Mouse (Mus musculus) heart, adult 2 months (tissue): Measurements from ENCODE around the gene Dsel. TPM values are rescaled to one million over a fixed set of nuclear protein-coding genes. Genes with fewer than 3 reads are reported as not detected.

Experiments used
- DNase-seq, 2 experiments: peaks; one replicate each; pipeline ENCODE4 v3.0.0; 2021
- H3K27ac ChIP-seq: fragments of 200-600 bp; 2 replicates; pipeline ENCODE4 v1.8.1; 2022
- H3K27me3 ChIP-seq: fragments of 200-500 bp; 2 replicates; pipeline ENCODE4 v1.6.1; 2012; ENCODE audit warnings: mild to moderate bottlenecking, low read length, inconsistent platforms, mixed read lengths; ENCODE audit not compliant: control insufficient read depth, insufficient read depth
- H3K36me3 ChIP-seq: fragments of 200-500 bp; 2 replicates; pipeline ENCODE4 v1.6.1; 2012; ENCODE audit warnings: low read length, inconsistent platforms; ENCODE audit not compliant: control insufficient read depth, insufficient read depth
- H3K4me1 ChIP-seq: fragments of 200-500 bp; 2 replicates; pipeline ENCODE4 v1.6.1; 2011; ENCODE audit warnings: low read length; ENCODE audit not compliant: control insufficient read depth, insufficient read depth
- H3K4me3 ChIP-seq: fragments of 200-600 bp; 2 replicates; pipeline ENCODE4 v1.8.1; 2022
- H3K79me2 ChIP-seq: fragments of 200-500 bp; replicated peaks from 2 replicates; pipeline ENCODE4 v1.6.1; 2012; ENCODE audit warnings: mild to moderate bottlenecking, inconsistent platforms, low read length, moderate library complexity, mixed read lengths; ENCODE audit not compliant: control insufficient read depth, insufficient read depth
- H3K9ac ChIP-seq: fragments of 200-500 bp; 2 replicates; pipeline ENCODE4 v1.6.1; 2012; ENCODE audit warnings: low read depth, mild to moderate bottlenecking, control low read depth, inconsistent platforms, low read length, mixed read lengths
- CTCF ChIP-seq: fragments of 200-600 bp; IDR thresholded peaks from 2 replicates; pipeline ENCODE4 v1.8.1; 2022; ENCODE audit warnings: antibody characterized with exemption, mild to moderate bottlenecking, moderate library complexity
- EP300 ChIP-seq: fragments of 200-500 bp; IDR thresholded peaks from 2 replicates; pipeline ENCODE4 v1.6.1; 2011; ENCODE audit warnings: low read depth, low read length, control low read depth; ENCODE audit not compliant: insufficient read depth
- POLR2A ChIP-seq: fragments of 200-500 bp; IDR thresholded peaks from 2 replicates; pipeline ENCODE4 v1.6.1; 2011; ENCODE audit warnings: mild to moderate bottlenecking, low read depth, low read length, control low read depth; ENCODE audit not compliant: insufficient read depth
- WGBS: fragments of 180-500 bp; shearing (Covaris S2); methylation state at CpG from one replicate; pipeline ENCODE4 v1.1.7; 2018; 5-methylcytosine and 5-hydroxymethylcytosine counted together
- intact Hi-C: fragments of 180-260 bp; cut with DNase I; formaldehyde crosslinking; loops from one replicate; pipeline ENCODE4 v1.15.1; 2025
- polyA plus RNA-seq: library from polyadenylated mRNA; depleted of rRNA; stranded (reverse); fragments of >200 nt; gene quantifications from 2 replicates; pipeline ENCODE4 v1.2.3, GENCODE M21; 2012
- total RNA-seq, 2 experiments: library from RNA; stranded (reverse); gene quantifications; 2 replicates each; pipeline ENCODE4 v1.2.3; 2021

Gene Dsel
- total and polyA plus RNA-seq, 3 experiments = 1.3 to 4.7 (median 4.1) TPM

DNA sequence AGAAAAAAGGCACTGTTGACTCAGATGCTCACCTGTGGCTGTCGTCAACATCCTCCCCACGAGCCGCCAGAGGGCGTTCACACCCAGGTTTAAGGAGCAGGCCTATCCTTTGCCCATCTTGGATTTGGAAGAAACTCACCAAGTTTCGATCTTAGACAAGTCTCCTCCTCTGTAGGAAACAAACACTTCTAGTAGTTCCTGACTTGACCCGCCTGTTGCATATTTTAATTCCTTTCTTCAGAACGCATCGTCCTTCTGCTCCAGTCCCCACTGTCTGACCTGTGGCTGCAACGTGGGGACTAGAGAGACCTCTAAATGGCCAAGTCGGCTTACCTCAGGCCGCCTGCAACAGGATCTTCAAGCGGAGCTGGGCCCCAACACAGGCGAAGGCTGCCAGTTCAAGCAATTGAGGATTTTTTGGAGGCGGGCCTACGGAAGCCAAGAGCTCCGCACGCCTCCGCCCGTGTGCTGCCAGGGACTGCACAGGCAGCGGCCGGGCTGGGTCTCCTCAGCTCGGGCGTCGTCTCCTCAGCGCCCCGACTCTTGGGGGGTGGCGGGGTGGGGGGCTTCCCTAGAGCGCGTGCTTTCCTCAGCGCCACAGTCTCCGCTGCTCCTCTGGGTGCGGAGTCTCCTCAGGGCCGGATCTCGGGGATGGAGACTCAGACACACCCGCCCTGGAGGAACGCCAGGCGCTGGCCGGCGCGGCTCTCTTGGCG lies 497 bp downstream of the Dsel start:
- WGBS = under 1% methylated on average over 41 of the region's 41 CpGs
- Histone ChIP-seq H3K9ac (peak overlapping the region; percentile 76), H3K36me3 (peaks cover 2% of the 10 kb centered on the region; the same call in 1 of the 2 replicates), H3K27ac (peak overlapping the region; percentile 69), H3K27me3 (no peaks in the 10 kb centered on the region), H3K4me3 (peak overlapping the region; percentile 60), H3K79me2 (no peaks in the 10 kb centered on the region), H3K4me1 (no peaks in the 10 kb centered on the region)
- TF ChIP-seq CTCF = peak; percentile 84
- 0 out of 2 replicates have a peak, but pooled peaks have one; percentile 6 for TF ChIP-seq EP300
- no peak for TF ChIP-seq POLR2A
- intact Hi-C loops = no loop called here
- peak; percentile 69 to 72 for DNase-seq

DNA sequence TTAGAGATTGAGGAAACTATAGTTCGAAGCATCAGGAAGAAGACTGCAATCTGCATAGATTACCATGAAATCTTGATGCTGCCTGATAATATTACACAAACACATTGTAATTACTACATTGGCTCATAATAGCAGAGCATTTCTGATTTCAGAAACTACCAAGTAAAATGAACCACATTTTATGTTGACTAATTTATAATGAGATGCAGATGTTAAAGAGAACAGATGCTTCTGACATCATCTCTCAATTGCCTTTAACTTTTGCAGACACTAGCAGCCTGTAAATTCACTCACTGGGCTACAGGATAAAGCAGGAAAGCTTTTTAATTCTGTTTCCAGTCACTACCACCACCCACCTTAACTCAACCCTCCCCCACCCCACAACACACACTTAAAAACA lies 6.9 kb downstream of the Dsel start:
- no peaks in the 10 kb centered on the region for H3K27me3 ChIP-seq
- H3K4me3 ChIP-seq = no peak overlapping the region
- no peak for DNase-seq
- intact Hi-C loops = no loop called here
- H3K27ac ChIP-seq = no peak overlapping the region
- TF ChIP-seq POLR2A = no peak
- no peak for TF ChIP-seq CTCF
- no peak for TF ChIP-seq EP300
- no peaks in the 10 kb centered on the region for H3K4me1 ChIP-seq
- H3K79me2 ChIP-seq = no peaks in the 10 kb centered on the region
- peaks cover 2% of the 10 kb centered on the region; the same call in 1 of the 2 replicates for H3K36me3 ChIP-seq
- H3K9ac ChIP-seq = no peak overlapping the region
- 63% methylated on average over 1 of the region's 1 CpGs for WGBS

DNA sequence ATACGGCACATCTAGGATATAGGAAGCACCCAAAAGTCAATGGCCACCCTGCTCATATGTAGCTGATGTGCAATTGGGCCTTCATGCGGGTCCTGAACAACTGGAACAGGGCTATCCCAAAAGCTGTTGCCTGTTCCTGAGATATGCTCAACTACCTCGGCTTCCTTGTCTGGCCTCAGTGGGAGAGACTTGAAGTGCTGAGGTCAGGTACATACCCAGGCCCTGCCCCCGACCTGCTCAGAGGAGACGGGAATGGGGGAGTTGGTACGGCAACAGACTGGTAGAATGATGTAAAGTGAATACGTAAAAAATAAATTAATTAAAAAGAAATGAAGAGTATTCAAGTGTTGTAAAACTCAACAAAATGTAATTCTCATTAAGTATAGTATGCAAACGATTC lies 12.3 kb downstream of the Dsel start:
- Histone ChIP-seq H3K4me1 (no peaks in the 10 kb centered on the region), H3K4me3 (no peak overlapping the region), H3K27ac (no peak overlapping the region), H3K79me2 (no peaks in the 10 kb centered on the region), H3K27me3 (no peaks in the 10 kb centered on the region), H3K9ac (no peak overlapping the region), H3K36me3 (no peaks in the 10 kb centered on the region)
- 88% methylated on average over 8 of the region's 8 CpGs for WGBS
- intact Hi-C loops = no loop called here
- DNase-seq = no peak
- TF ChIP-seq POLR2A (no peak), EP300 (no peak), CTCF (no peak)

DNA sequence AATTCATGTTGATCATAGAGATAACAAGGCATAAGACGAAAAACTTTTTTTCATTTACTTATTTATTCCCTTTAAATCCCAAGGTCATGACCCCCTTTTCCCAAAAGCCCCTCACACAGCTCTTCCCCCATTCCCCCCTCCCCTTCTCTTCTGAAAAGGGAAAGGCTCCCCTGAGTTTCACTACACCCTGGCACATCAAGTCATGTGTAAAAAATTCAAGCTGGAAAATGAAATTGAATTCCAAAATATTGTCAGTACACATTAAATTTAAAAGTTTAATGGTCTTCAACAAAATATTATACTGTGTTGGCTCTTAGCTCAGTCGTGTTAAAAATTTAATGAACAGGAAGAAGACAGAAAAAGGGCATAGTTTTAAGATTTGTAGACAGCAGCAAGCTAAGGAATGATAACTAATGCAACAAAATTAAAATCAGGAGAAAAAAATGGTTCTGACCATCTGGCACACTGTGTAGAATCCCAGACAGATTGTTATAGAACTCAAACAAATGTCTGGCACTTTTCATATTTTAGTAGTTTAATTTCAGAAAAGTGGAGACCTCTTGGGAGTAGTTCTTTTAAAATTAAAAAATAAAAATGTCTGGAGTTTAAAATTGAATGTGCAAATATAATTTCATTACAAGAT lies 31.0 kb downstream of the Dsel start:
- DNase-seq = no peak
- H3K27me3 ChIP-seq = no peaks in the 10 kb centered on the region
- TF ChIP-seq POLR2A (no peak), EP300 (no peak), CTCF (no peak)
- H3K27ac ChIP-seq = no peak overlapping the region
- no peak overlapping the region for H3K4me3 ChIP-seq
- intact Hi-C loops = no loop called here
- no peaks in the 10 kb centered on the region for H3K79me2 ChIP-seq
- H3K36me3 ChIP-seq = no peaks in the 10 kb centered on the region
- no peaks in the 10 kb centered on the region for H3K4me1 ChIP-seq
- H3K9ac ChIP-seq = no peak overlapping the region
- WGBS = 53% methylated on average over 2 of the region's 2 CpGs
